Mouse (Mus musculus): ENCODE results near the gene Fam240a.

- TF ChIP-seq CTCF (IDR thresholded peaks at IDR 0.05; ENCODE audit: low read depth, low read length) (no peak), POLR2A (IDR thresholded peaks at IDR 0.05; ENCODE audit: borderline replicate concordance, low read depth, low read length) (no peak)
Observed at GRCm38 (mm10) chr9:110880772-110881171, 35.9 kb downstream of the Fam240a start.
